Mouse (Mus musculus) layer of hippocampus, postnatal 25 days (tissue): ENCODE data around the gene Tmem144. TPM values are rescaled to one million over a fixed set of nuclear protein-coding genes. Genes with fewer than 3 reads are reported as not detected.

Experiments
- DNase-seq, 2 experiments: peaks; one replicate each; pipeline ENCODE4 v3.0.0; 2022; ENCODE audit warnings: mixed read lengths in 2 of 2, low spot score in 1 of 2; ENCODE audit errors: extremely low spot score in 1 of 2
- total RNA-seq, 2 experiments: library from RNA; stranded (reverse); gene quantifications; 2 replicates each; pipeline ENCODE4 v1.2.3; 2021

The Tmem144 gene
- total RNA-seq, 2 experiments from 2014 or later, result 19.1 to 20.3 TPM

DNA sequence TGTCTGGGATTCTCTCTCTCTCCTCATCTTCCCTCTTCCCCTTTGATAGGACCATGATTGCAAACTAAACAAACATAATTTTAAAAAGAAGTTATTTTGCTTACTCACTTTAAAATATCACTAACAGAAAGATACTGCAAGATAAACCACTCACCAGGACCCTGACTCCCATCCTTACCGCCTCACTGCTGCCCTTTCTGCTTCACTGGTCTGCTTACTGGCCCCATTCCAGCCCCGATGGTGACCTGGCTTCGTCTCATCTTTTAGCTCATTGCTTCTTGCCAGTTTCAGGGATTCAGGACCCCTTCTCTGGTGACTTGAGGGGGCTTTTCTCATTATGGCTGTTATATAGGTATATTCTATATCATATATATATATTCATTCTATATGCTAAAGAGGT lies 13.5 kb upstream of the Tmem144 start:
- DNase-seq, result no peak

DNA sequence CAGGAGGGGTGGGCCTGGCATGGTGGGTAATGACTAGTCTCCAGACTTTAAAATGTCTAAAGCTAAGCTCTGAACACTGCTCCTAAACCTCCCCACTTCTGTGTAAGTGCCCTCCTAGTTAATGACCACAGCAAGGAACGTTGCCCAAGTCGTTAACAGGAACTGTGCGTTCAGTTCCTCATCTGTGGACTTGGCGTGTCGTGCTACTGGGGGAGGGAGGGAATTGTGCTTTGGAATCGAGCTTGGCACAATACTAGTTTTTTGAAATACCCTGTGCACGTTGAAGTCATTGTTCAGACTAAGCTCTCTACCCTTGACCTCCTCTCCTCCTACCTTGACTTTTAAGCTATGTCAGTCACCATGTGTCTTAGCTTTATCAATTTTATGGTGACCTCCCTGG lies 12.3 kb upstream of the Tmem144 start:
- DNase-seq, result no peak

DNA sequence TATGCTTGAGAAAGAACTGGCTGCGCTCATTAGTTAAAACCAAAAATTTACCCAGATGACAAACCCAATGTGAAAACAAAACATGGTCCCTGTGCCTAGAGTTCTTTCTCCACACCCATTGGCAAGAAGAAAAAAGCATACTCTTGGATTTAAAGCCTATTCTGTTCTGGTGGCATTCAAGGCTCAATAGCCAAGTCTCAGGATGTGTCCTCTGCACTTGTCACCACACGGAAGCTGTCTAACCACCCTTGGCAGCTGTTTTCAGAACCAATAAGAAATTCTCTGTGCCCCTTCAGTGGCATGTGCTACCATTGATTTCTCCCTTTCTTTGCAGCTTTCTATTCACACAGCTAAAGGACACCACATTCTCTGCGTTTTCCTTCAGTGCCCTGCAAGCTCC lies 5.6 kb upstream of the Tmem144 start:
- no peak for DNase-seq

DNA sequence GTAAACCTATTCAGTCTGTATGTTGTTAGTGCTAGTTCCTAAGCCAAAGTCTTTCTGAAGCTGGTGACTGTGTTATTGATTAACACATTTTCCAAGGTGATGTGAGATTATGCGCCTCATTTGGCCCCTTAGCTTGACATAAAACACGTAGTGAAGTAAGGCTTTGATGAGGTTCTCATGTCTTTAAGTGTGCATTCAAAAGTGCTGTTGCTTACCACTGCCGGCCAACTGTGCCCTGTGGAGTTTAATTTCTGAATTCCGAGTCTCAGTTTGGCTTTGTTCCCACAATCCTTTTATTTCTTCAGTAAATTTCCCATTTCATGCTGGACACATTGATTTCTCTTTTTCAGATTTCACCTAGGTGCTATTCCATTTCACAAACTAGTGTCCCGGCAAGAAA lies 5.2 kb upstream of the Tmem144 start:
- no peak for DNase-seq

DNA sequence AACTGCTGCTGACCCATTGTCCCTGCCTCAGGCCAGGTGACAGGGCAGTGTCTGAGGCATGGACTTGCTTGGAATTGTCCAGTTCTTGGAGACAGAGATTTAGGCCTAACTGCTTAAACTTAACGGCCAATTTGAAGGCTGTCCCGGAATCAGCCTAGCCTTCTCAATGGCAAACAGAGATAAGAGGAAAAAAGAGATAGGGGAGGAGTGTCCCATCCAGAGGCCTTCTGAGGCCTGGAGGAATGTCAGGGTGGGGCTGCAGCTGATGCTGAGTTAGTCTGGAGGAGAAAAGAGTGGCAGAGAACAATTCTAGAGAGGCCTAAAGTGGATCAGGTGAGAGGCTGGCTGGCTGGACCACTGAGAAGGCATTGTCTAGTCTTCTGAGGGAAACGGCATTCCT lies 465 bp downstream of the Tmem144 start:
- no peak for DNase-seq

DNA sequence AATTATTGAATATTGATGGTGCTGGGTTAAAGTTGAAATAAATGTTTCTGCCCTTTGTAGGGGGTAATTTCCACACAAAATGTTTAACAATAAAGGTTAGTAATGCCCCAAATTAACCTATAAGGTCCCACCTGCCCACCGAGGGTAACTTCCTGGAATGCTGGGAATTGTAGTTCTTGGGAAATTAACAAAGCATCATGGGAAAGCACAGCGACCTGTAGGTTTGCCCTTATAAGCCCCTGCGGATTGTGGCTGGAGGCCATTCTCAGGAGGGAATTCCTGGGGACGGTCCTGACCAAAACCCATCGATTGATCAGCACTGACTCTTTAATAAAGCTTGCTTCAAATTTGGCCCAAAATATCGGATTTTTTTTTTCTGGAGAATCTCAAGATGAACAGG lies 1.9 kb downstream of the Tmem144 start:
- no peak for DNase-seq

DNA sequence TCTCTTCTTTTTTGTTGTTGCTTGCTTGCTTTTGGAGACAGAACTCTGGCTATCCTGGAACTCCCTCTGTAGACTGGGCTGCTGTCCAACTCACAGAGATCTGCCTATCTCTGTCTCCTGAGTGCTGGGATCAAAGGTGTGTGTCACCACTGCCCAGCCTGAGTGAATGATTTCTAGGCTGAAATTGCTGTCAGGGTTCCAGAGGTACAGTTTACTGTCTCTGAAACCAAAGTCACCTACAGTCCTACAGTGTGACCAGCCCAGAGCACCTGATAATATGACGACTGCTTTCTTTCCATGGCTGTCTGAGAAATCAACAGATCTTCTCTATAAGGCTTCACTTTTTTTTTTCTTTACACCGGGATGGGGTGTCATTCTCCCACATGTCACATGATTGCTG lies 3.0 kb downstream of the Tmem144 start:
- DNase-seq, result no peak

DNA sequence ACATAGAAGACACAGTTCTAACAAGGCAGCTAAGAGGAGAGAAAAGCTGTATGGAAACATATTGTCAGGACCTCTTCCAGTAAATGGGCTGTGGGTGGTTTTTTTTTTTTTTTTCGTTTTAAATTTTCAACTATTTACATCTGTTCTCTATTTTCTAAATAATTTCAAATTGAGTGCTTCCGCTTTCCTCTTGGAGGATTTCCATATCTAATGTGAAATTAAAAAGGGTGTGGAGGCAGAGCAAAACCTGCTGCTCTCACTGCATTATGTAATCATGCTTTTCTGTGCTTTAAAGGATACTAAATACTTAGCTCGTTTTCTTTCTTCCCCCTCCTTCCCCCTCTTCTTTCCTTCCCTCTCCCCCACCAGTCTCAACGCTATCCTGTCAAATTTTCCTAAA lies 3.7 kb downstream of the Tmem144 start:
- no peak for DNase-seq

DNA sequence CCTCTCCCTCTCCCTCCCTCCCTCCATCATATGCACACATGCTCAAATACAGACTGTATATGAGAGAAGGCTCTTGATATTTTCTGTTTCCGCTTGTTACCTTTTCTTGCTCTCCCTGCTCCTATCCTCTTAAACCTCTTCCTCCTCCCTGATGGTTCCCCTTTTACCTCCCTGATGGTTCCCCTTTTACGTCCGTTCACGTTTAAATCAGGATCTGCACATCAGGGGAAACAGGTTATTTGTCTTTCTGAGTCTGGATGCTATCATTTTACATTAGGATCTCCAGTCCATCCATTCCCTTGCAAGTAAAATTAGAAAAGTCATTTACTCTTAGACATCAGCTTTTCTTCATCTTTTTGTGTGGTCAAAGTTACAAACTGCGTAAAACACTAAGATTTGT lies 5.9 kb downstream of the Tmem144 start:
- DNase-seq, result no peak

DNA sequence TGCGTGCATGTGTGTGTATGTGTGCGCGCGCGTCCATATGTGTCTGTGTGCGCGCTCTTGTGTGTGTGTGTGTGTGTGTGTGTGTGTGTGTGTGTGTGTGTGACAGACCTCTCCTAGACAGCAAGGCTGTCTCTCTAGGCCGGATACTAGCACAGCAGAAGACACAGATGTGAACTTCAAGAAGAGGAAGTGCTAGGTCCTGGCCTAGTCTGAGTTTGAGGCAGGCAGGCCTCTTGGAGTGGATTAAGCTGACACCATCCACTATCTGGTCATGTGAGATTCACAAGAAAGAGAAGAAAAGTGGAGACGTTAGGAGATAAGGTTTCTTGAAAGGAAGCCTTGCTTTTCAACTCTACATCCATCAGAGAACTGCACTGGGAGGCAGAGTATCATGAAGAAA lies 8.6 kb downstream of the Tmem144 start:
- no peak for DNase-seq

DNA sequence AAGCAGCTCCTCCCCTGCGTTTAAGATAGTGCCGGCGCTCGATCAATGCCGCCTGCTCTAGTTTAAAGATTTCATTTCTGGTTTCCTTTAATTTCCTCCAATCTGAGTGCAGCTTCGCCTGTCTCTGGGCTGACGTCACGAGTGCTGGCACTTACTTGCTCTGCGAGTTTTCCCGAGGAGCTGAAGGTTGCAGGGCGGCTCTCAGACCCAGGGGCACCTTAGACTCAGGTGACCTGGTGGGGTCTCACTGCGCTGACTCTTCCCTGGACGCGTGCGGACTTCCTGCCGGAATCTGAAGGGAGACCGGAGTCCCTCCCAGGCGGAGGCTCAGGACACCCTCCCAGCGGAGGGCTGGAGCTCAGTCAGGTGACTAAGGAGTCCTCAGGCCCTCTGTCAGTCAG lies 10.0 kb downstream of the Tmem144 start:
- peak; percentile 41 to 46 for DNase-seq

DNA sequence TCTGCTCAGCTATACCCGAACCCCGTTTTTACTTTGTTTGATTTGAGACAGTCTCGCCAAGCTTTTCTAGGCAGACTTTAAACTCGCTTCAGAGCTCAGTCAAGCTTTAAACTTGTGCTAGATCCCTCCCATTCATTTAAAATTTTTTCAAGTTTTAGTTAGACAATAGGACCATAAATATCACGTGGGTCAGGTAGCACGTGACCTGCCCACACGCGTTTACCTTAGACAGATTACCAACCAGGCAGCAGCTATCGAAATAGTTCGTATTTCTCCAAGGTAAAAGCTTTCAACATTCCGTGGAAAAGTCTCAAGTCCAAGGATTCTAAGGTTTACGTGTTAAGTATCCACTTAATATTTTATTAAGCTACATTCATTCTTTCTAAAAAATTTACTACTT lies 10.4 kb downstream of the Tmem144 start:
- no peak for DNase-seq

DNA sequence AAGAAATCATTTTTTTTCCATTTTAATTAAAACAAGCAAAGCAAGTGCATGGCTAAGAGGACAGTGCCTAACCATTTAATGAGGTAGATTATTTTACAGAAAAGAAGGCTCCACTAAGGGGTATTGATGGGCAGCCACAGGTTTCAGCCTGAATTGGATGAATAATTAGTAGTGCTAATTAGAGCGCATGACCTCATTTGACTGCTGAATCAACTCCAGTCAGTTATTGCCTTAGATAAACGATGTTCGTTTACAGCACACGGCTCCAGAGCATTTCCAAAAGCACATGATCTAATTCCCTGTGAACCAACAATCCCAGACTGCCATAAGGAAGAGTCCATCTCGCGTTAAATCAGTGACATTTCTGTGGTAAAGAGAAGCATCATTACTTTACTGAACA lies 11.1 kb downstream of the Tmem144 start:
- DNase-seq, result no peak

DNA sequence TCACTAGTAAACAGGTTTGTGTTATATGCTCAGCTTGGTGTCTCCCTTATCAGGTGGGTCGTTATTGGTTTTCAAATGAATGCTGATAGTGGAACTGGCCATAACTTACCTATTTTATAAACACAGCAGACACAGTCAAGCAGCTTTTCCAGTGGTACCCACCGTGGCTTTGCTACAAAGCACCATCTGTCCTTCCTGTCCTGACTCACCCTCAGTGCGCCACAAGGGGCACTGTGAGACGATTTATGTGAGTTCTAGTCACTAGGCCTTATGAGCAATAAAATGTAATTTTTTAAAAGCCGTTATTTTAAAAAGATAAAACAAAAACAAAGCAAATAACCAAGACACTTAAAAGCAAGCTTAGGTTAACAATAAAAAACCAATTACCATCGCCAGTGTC lies 13.8 kb downstream of the Tmem144 start:
- DNase-seq, result no peak

DNA sequence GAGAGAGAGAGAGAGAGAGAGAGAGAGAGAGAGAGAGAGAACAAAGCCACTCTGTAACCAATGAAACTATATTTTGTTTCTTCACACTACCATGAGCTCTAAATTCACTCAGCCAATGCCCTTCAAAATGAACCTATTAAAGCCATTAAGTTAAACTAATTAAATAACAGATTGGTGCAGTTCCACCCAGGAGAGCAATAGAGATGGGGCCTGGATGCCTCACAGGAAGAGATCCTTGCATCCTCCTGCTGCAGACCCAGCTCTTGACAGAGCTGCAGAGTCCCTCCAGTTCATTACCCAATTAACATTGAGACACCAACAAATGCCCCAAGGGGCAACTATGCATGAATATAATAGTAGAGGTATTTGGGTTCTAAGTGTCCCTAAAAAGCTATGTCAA lies 23.3 kb downstream of the Tmem144 start:
- no peak for DNase-seq

DNA sequence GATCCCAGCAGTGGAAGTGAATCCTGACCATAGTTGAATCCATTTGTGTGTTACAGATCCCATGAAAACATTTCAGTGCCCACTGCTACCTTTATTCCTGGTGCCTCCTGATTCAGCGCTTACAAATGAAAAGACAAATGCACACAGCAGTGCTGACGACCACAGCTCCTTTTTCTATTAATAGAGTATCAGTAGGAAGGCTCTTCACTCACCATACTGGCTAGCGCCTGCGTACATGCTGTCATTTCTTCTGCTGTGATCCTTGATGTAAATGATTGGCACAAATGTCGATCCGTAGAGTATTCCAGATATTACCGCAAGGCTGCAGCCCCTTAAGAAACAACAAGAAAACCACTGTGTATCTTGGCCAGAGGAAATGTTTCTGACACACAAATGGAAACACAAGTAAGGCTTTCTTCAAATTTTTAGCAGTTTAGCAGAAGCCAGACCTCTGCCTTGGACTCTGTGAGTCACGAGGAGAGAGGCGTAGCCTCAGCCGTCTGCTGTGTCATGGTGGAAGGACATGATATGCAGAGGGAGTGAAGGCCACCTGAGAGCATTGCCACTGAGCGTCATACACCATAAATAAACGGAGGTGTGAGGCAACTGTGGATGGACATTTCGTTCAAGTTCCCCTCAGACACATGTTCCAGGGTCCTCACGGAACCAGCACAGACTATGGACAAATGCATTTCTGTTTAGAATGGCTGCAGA lies 27.3 kb downstream of the Tmem144 start:
- DNase-seq, result no peak

DNA sequence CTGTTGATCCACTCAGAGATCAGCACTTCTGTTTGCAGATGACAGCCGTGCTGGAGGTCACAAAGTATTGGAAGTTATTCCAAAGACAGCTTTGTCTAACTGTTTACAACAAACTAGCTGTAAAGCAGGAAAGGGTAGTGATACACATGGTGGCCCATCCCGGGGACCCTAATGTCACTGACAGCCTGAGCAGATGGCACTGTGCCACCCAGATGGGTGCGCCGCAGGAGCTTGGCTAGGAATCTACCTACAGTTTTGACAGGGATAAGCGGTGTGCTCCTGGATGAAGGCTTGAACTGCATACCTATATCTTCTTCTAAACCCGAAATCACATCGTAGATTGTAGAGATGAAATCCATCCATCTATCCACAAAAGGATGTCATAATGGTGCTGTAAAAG lies 29.4 kb downstream of the Tmem144 start:
- DNase-seq, result no peak

DNA sequence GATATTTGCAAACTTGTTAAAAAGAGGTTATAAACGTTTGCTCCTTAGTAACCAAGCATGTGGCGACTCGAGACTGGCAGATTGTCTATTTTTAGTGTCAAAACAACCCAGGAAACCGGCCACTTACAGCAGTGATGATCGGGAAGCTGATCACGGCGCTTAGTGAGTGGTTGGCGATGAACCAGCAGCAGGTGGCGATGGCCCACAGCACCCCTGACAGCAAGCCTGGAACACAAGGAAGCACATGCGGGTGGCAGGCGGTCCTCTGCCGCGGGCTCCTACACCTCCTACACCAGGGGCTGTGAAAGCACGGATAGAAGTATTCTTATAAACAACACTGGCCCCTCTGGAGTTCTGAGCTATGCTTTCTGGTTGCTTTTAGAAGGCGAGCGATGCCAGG lies 31.4 kb downstream of the Tmem144 start:
- peak; percentile 39 to 55 for DNase-seq

DNA sequence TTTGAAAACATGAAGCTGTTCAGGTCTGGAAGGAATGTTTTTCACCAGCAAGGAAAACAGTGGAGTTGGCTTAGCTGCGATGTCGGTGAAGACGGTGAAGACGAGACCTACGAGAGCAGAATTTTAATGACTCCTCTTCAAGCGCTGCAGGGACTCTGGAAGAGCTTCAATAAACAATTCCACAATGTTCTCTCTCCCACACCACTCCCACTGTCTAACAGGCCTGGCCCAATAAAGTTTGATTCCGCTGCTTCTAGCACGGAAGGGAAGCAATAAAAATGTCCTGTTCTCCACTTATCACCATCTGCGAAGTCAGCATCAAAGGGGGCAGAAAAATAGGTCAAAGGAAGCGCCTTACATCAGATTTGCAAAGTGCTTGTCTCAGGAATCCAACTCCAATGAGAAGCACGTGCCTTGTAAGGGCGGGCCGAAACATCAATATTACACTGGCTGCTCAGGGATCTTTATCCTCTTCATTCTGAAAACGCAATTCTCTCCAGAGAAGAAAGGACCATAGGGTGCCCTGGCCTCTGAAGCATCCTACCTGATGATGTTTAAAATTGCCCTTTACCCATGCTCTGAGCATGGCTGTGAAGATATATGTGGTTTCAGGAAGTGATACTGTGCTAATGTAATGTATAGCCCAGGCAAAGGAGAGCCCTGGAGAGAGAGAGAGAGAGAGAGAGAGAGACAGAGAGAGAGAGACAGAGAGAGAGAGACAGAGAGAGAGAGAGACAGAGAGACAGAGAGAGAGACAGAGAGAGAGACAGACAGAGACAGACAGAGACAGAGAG lies 34.2 kb downstream of the Tmem144 start:
- DNase-seq, result no peak

DNA sequence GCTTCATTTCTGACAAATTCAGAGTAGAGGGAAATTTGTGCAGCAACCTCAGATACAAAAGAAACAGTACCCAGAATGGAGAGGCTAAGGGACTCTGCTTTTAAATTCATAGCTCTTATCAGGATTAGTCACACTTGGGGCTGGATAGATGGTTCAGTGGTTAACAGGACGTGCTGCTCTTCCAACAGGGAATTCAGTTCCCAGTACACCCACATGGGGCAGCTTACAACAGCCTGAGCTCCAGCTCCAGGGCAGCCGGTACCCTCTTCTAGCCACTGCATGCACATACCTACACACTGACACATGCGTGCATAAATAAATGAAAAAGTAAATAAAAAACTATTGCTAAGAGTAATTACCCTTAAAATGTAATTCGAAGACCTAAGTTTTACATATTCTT lies 36.3 kb downstream of the Tmem144 start:
- DNase-seq, result no peak

DNA sequence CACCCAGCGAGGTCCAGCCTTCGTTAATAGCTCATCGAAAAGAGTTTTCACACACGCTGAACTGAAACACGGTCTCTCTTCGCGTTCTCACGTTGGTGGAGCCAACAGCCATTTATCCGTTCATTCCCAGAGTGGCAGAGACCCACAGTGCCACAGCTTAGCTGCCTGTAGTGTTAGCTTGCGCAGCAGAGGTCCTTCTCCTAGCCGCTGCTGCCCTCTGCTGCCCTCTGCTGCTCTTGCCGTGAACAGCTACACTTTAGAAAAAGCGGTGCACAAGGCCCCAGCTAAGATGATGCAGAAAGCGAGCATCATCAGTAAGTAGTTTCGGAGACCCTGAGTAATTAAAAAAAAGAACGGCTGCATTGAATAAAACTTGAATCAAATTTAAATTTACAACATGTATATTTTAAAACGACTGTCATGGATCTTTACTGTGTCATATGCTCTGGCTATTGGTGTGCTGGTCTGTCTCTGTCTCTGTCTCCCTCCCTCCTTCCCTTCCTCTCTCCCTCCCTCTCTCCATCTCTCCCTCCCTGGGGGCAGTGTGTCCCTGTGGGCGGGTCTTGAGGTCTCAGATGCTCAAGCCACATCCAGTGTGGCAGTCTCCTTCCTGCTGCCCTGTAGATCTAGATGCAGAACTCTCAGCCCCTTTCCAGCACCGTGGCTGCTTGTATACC lies 38.6 kb downstream of the Tmem144 start:
- DNase-seq, result peak; percentile 78 to 92

DNA sequence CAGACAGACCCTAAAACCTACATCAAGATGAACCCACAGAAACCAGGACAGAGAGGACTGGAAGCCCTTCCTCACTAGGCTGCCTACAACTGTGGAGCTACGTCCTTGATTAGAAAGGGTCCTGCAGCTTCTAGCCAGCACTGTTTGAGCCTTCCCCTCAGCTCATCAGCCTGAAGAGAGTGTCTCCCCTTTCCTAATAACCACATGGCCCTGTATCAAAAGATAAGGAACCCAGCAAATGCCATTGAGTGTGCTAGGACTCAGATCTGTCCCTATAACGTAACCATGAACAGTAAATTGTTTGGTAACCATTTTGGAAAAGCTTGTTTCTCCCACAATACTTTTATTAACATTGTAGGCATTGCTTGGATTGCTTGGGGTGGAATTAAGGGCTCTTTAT lies 40.5 kb downstream of the Tmem144 start:
- no peak for DNase-seq
